Mouse (Mus musculus): Measurements from ENCODE around the gene Gm42906. TPM values are rescaled to one million over a fixed set of nuclear protein-coding genes. Genes with fewer than 3 reads are reported as not detected.

Gm42906 gene
- total and polyA plus RNA-seq, 3 experiments: not detected

- Histone ChIP-seq H3K36me3 (ENCODE audit: control insufficient read depth in 1 of 2, insufficient read depth in 2 of 2, low read length in 2 of 2) (no peaks in the 10 kb centered on the region), H3K27me3 (ENCODE audit: control insufficient read depth in 1 of 2, insufficient read depth in 2 of 2, low read length in 2 of 2) (no peaks in the 10 kb centered on the region), H3K9ac (ENCODE audit: control insufficient read depth, low read depth, low read length, poor library complexity, severe bottlenecking) (no peak overlapping the region), H3K9me3 (replicated peaks; ENCODE audit: insufficient read depth, low read length) (no peaks in the 10 kb centered on the region; the same call in 1 of the 2 replicates), H3K4me3 (ENCODE audit: control insufficient read depth in 1 of 2, insufficient read depth in 1 of 2, low read depth in 2 of 2, low read length in 2 of 2) (no peak overlapping the region), H3K27ac (ENCODE audit: control insufficient read depth, low read depth, low read length) (no peak overlapping the region), H3K4me1 (ENCODE audit: control insufficient read depth in 1 of 2, insufficient read depth in 2 of 2, low read length in 2 of 2) (no peaks in the 10 kb centered on the region), H3K79me2 (ENCODE audit: control insufficient read depth, insufficient read depth, low read length, poor library complexity) (no peaks in the 10 kb centered on the region)
- TF ChIP-seq NRF1 (IDR thresholded peaks at IDR 0.05; ENCODE audit: insufficient read depth, low read depth, low read length, poor library complexity, severe bottlenecking) (no peak), TBP (IDR thresholded peaks at IDR 0.05; ENCODE audit: low read depth, low read length) (no peak), POLR2AphosphoS2 (IDR thresholded peaks at IDR 0.05; ENCODE audit: low read length) (no peak), UBTF (IDR thresholded peaks at IDR 0.05; ENCODE audit: borderline replicate concordance, insufficient read depth, low read depth, low read length) (no peak), MXI1 (IDR thresholded peaks at IDR 0.05; ENCODE audit: low read depth, low read length) (no peak), ETS1 (IDR thresholded peaks at IDR 0.05; ENCODE audit: low read depth, low read length) (no peak), POLR2A (IDR thresholded peaks at IDR 0.05; ENCODE audit: control insufficient read depth in 1 of 2, insufficient read depth in 1 of 2, low read depth in 1 of 2, low read length in 2 of 2, poor library complexity in 1 of 2) (no peak), MEF2A (IDR thresholded peaks at IDR 0.05; ENCODE audit: extremely low read depth, insufficient replicate concordance, low read depth, low read length, poor library complexity, severe bottlenecking) (no peak), TCF12 (IDR thresholded peaks at IDR 0.05; ENCODE audit: low read depth, low read length) (no peak)
- DNase-seq (ENCODE audit: low read depth, low spot score): no peak
These were observed 393.0 kb downstream of the Gm42906 start for GRCm38 (mm10) chr5:151034715-151035512.

GRCm38 (mm10) chr5:151028906-151029305 lies 399.1 kb downstream of the Gm42906 start:
- H3K4me3 ChIP-seq (ENCODE audit: control insufficient read depth in 1 of 2, insufficient read depth in 1 of 2, low read depth in 2 of 2, low read length in 2 of 2): no peak overlapping the region
- TF ChIP-seq GATA1 (IDR thresholded peaks at IDR 0.05; ENCODE audit: low read depth, low read length) (no peak), UBTF (IDR thresholded peaks at IDR 0.05; ENCODE audit: borderline replicate concordance, insufficient read depth, low read depth, low read length) (no peak), SIN3A (IDR thresholded peaks at IDR 0.05; ENCODE audit: low read length) (no peak), MAZ (IDR thresholded peaks at IDR 0.05; ENCODE audit: low read depth, low read length) (no peak), EP300 (IDR thresholded peaks at IDR 0.05; ENCODE audit: low read depth in 1 of 2, low read length in 2 of 2) (no peak), CTCF (IDR thresholded peaks at IDR 0.05 in 2 of 3, conservative IDR thresholded peaks at IDR 0.05 in 1 of 3; ENCODE audit: control insufficient read depth in 1 of 3, insufficient read depth in 1 of 3, low read depth in 2 of 3, low read length in 3 of 3, poor library complexity in 1 of 3, severe bottlenecking in 1 of 3) (no peak)
- no peaks in the 10 kb centered on the region; the same call in 1 of the 2 replicates for H3K9me3 ChIP-seq (replicated peaks; ENCODE audit: insufficient read depth, low read length)
- H3K79me2 ChIP-seq (ENCODE audit: control insufficient read depth, insufficient read depth, low read length, poor library complexity): no peaks in the 10 kb centered on the region
- H3K27me3 ChIP-seq (ENCODE audit: control insufficient read depth in 1 of 2, insufficient read depth in 2 of 2, low read length in 2 of 2): no peaks in the 10 kb centered on the region
- no peak overlapping the region for H3K9ac ChIP-seq (ENCODE audit: control insufficient read depth, low read depth, low read length, poor library complexity, severe bottlenecking)
- H3K27ac ChIP-seq (ENCODE audit: control insufficient read depth, low read depth, low read length): no peak overlapping the region
- H3K36me3 ChIP-seq (ENCODE audit: control insufficient read depth in 1 of 2, insufficient read depth in 2 of 2, low read length in 2 of 2): no peaks in the 10 kb centered on the region
- no peaks in the 10 kb centered on the region for H3K4me1 ChIP-seq (ENCODE audit: control insufficient read depth in 1 of 2, insufficient read depth in 2 of 2, low read length in 2 of 2)
- DNase-seq (ENCODE audit: low read depth, low spot score): no peak

Data from MEL (cell line).